Mouse (Mus musculus) erythroblast, embryonic 14.5 days (primary cell): ENCODE data around the gene Car2. TPM values are rescaled to one million over a fixed set of nuclear protein-coding genes. Genes with fewer than 3 reads are reported as not detected.

Source experiments
- H3K27me3 ChIP-seq: 2 replicates; pipeline ENCODE4 v1.6.1; 2012; ENCODE audit warnings: inconsistent platforms; ENCODE audit not compliant: control insufficient read depth
- H3K36me3 ChIP-seq: 2 replicates; pipeline ENCODE4 v1.6.1; 2012; ENCODE audit warnings: mild to moderate bottlenecking, inconsistent platforms; ENCODE audit not compliant: control insufficient read depth
- H3K4me1 ChIP-seq: 2 replicates; pipeline ENCODE4 v1.6.1; 2012; ENCODE audit warnings: inconsistent platforms; ENCODE audit not compliant: control insufficient read depth
- H3K4me3 ChIP-seq: replicated peaks from 2 replicates; pipeline ENCODE3; 2012; ENCODE audit warnings: moderate library complexity, mild to moderate bottlenecking, inconsistent platforms
- H3K9me3 ChIP-seq: 2 replicates; pipeline ENCODE4 v1.6.1; 2012; ENCODE audit warnings: low read length, inconsistent platforms, mixed read lengths; ENCODE audit not compliant: control insufficient read depth
- GATA1 ChIP-seq: IDR thresholded peaks from 2 replicates; pipeline ENCODE4 v1.6.1; 2012; ENCODE audit warnings: low read length, inconsistent platforms, mixed read lengths
- TAL1 ChIP-seq: IDR thresholded peaks from 3 replicates; pipeline ENCODE4 v1.6.1; 2012; ENCODE audit warnings: low read length, inconsistent platforms, mixed read lengths
- polyA plus RNA-seq: library from polyadenylated mRNA; stranded (reverse); fragments of >175 nt; gene quantifications from 2 replicates; pipeline ENCODE4 v1.2.3, GENCODE M21; 2012

Car2 gene
- polyA plus RNA-seq, 1 experiment = 122 TPM

- Histone ChIP-seq H3K4me3 (peak overlapping the region; percentile 79), H3K27me3 (no peaks in the 10 kb centered on the region), H3K9me3 (no peaks in the 10 kb centered on the region), H3K36me3 (peaks cover 66% of the 10 kb centered on the region), H3K4me1 (peaks cover 41% of the 10 kb centered on the region)
- TF ChIP-seq GATA1 (no peak), TAL1 (no peak)
These were observed 1.7 kb downstream of the Car2 start for GRCm38 (mm10) chr3:14887686-14888295.

- Histone ChIP-seq H3K9me3 (no peaks in the 10 kb centered on the region), H3K27me3 (no peaks in the 10 kb centered on the region), H3K4me3 (peak overlapping the region; percentile 79), H3K36me3 (peaks cover 71% of the 10 kb centered on the region), H3K4me1 (peaks cover 37% of the 10 kb centered on the region)
- TF ChIP-seq TAL1 (no peak), GATA1 (no peak)
These were observed 2.5 kb downstream of the Car2 start for GRCm38 (mm10) chr3:14888549-14888948.

GRCm38 (mm10) chr3:14889085-14889484 is 3.0 kb downstream of the Car2 start:
- Histone ChIP-seq H3K27me3 (no peaks in the 10 kb centered on the region), H3K9me3 (no peaks in the 10 kb centered on the region), H3K4me3 (peak overlapping the region; percentile 79), H3K4me1 (peaks cover 38% of the 10 kb centered on the region), H3K36me3 (peaks cover 76% of the 10 kb centered on the region)
- TF ChIP-seq GATA1 (no peak), TAL1 (no peak)

GRCm38 (mm10) chr3:14889716-14890409 is 3.8 kb downstream of the Car2 start:
- H3K4me1 ChIP-seq = peaks cover 37% of the 10 kb centered on the region
- peaks cover 84% of the 10 kb centered on the region for H3K36me3 ChIP-seq
- H3K4me3 ChIP-seq = peak overlapping the region; percentile 79
- H3K9me3 ChIP-seq = no peaks in the 10 kb centered on the region
- TF ChIP-seq TAL1 = 0 out of 3 replicates have a peak, but pooled peaks have one; percentile 26
- TF ChIP-seq GATA1 = 0 out of 2 replicates have a peak, but pooled peaks have one; percentile 21
- H3K27me3 ChIP-seq = no peaks in the 10 kb centered on the region

- Histone ChIP-seq H3K27me3 (no peaks in the 10 kb centered on the region), H3K4me3 (peak overlapping the region; percentile 55), H3K36me3 (peaks cover 96% of the 10 kb centered on the region), H3K4me1 (peaks cover 44% of the 10 kb centered on the region), H3K9me3 (no peaks in the 10 kb centered on the region)
- no peak for TF ChIP-seq TAL1
- TF ChIP-seq GATA1 = no peak
These were observed 6.9 kb downstream of the Car2 start for GRCm38 (mm10) chr3:14892991-14893390.

- no peaks in the 10 kb centered on the region for H3K27me3 ChIP-seq
- TF ChIP-seq TAL1 (no peak), GATA1 (no peak)
- H3K4me1 ChIP-seq = peaks cover 44% of the 10 kb centered on the region
- H3K36me3 ChIP-seq = peaks cover 96% of the 10 kb centered on the region
- no peaks in the 10 kb centered on the region for H3K9me3 ChIP-seq
- peak overlapping the region; percentile 6 for H3K4me3 ChIP-seq
These were observed 7.6 kb downstream of the Car2 start for GRCm38 (mm10) chr3:14893700-14894099.

GRCm38 (mm10) chr3:14895333-14895732 is 9.3 kb downstream of the Car2 start:
- TF ChIP-seq GATA1 (no peak), TAL1 (no peak)
- H3K36me3 ChIP-seq = peaks cover 96% of the 10 kb centered on the region

GRCm38 (mm10) chr3:14897770-14898169 is 11.7 kb downstream of the Car2 start:
- Histone ChIP-seq H3K4me1 (peaks cover 36% of the 10 kb centered on the region), H3K9me3 (no peaks in the 10 kb centered on the region), H3K27me3 (no peaks in the 10 kb centered on the region), H3K4me3 (no peak overlapping the region), H3K36me3 (peaks cover 97% of the 10 kb centered on the region)
- TF ChIP-seq TAL1 (no peak), GATA1 (no peak)

More at GRCm38 (mm10) chr3:14895333-14895732, 9.3 kb downstream of the Car2 start:
- Histone ChIP-seq H3K27me3 (no peaks in the 10 kb centered on the region), H3K4me3 (no peak overlapping the region), H3K9me3 (no peaks in the 10 kb centered on the region), H3K4me1 (peaks cover 49% of the 10 kb centered on the region)

GRCm38 (mm10) chr3:14903380-14903779 is 17.3 kb downstream of the Car2 start:
- Histone ChIP-seq H3K27me3 (no peaks in the 10 kb centered on the region), H3K9me3 (no peaks in the 10 kb centered on the region), H3K4me1 (peaks cover 14% of the 10 kb centered on the region), H3K36me3 (peaks cover 93% of the 10 kb centered on the region), H3K4me3 (no peak overlapping the region)
- TF ChIP-seq TAL1 (no peak), GATA1 (no peak)
